Mouse (Mus musculus) brain, embryonic 14.5 days (tissue): ENCODE measurements at regions not wholly inside any gene's neighbourhood (a gene's known extent, or its start where the extent isn't known, plus 50 kb on each side); places are given as distances from the start of the nearest gene placed in this dataset.

ENCODE experiments used
- CTCF ChIP-seq: fragments of 200-500 bp; IDR thresholded peaks from 2 replicates; pipeline ENCODE4 v1.5.1; 2012; ENCODE audit warnings: inconsistent platforms, mild to moderate bottlenecking, moderate library complexity, borderline replicate concordance; ENCODE audit not compliant: insufficient read depth, insufficient read length; ENCODE audit errors: extremely low read depth
- POLR2A ChIP-seq: fragments of 200-500 bp; IDR thresholded peaks from 2 replicates; pipeline ENCODE4 v1.6.1; 2012; ENCODE audit warnings: mild to moderate bottlenecking, inconsistent platforms, borderline replicate concordance; ENCODE audit not compliant: poor library complexity, insufficient read depth, insufficient read length, severe bottlenecking; ENCODE audit errors: extremely low read depth

GRCm38 (mm10) chr5:133389023-133389840 lies 710.3 kb upstream of the Castor2 start:
- TF ChIP-seq CTCF = no peak
- no peak for TF ChIP-seq POLR2A
